Mouse (Mus musculus): ENCODE data around the gene Rad51ap1.

Rad51ap1 gene

DNA sequence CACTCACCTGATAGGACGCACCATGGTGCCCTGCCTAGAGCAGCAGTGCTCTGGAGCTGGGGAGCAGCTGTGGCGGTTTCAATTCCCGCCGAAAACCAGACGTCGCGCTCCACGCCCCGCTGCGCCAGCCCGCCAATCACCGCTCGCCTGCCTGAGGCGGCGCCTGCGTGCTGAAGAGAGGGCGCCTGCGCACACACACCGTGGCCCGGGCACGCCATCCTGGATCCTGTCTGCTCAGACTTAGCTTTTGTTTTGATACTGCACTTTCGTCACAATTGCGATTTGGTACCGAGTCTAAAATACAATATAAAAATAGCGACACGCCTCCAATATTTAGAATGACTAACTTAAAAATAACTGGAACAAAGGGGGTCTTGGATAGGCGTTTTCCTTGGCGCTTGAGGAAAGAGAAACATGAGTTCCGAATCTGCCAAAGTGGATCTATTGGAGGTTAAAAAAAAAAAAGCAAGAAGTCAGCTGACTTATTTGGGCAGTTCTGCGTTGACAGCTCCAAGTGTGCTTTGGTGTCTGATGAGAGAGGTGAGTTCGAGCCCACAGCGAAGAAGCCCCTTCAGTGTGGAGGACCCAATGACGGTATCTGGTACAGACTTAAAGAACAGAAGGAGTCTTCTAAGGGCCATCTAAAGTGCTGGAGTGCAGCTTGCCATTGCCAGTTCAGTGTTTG, at the start of gene Rad51ap1, which contains the start of gene D6Wsu163e:
TSS of gene Rad51ap1 (minus strand) at position 101 of the 685 bp plus-strand sequence.
TSS of gene D6Wsu163e (plus strand) at position 476 of the 685 bp plus-strand sequence.
- DNase-seq (ENCODE audit: low spot score) = peak; percentile 92

DNA sequence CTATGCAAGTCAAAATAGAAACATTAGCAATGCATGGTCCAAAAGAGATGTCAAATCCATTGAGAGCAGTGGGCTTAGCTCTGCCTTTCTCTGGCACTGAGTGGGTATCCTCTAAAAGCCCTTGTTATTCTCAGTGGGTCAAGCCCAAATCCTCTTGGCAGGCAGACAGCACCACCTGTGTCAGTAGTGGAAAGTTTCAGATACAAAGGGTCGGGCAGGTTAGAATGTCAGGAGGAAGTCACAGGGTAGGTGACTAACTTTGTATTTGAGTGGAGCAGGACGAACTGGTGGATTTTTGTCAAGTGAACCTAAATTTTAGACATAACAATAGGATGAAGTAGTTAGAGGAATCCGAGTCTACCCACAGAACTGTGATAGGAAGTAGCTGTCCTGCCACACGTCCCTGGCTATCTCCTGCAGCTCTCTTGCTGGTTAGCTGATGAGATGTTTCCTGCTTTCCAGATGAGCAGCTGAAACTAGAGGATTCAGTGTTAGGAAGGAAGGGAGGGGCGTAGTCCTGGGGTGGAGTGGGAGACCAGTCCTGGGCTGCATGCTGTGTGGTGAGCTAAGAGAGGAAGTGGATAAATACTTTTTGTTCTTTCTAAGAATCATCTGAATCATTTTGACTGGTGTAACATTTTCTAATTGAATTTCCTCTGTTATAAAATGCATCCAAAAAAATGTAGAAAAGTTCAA, 42.3 kb upstream of the Rad51ap1 start:
- no peak for DNase-seq (ENCODE audit: low spot score)

DNA sequence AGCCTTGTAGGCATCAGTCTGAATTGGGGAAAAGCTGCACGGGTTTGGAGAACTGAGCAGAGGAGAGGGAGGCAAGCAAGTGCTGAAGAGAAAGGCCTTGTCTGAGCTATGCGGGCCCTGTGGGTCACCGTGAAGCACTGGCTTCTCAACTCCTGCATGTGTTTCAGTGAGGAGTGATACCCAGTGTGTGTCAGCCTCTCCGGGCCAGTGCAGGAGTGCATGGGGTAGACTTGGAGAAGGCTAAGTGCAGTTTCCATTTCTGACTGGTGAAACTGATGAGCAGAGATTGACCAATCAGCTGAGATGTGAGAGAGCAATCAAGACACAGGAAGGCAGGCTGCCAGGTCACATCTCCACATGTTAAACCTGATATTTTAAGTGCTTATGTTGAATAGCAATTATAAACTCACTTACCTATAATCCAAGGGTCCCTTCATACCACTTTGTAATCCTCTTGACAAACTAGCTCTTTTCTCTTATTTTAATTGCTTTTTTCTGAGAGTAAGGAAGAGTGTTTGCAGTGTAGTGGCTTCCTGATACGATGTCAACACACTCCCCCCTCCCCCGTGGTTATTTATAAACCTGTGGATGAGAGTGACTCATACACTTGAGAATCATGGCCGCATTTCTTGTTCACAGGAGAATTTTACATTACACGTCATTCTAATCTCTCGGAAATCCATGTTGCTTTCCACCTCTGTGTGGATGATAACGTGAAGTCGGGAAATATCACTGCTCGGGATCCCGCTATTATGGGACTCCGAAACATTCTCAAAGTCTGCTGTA, 27.0 kb upstream of the Rad51ap1 start:
- no peak for DNase-seq (ENCODE audit: low spot score)

DNA sequence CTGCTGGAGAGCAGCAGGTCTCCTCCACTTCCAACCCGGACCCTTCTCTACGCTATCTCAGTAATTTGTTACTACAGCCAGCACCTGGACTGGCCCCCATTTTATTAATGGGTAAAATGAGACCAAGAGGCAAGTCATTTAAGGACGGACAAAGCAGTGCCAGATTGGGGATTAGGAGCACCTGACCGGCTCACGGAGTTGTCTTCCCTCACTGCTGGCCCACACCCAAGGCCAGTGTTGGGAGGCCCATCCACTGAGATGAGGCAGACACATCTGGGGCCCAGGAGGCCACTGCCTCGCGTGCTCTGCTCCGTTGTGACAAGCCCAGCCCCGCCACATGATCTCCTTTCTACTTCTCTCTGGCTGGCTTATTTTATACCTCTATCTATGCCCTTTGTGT, 24.0 kb upstream of the Rad51ap1 start:
- no peak for DNase-seq (ENCODE audit: low spot score)

DNA sequence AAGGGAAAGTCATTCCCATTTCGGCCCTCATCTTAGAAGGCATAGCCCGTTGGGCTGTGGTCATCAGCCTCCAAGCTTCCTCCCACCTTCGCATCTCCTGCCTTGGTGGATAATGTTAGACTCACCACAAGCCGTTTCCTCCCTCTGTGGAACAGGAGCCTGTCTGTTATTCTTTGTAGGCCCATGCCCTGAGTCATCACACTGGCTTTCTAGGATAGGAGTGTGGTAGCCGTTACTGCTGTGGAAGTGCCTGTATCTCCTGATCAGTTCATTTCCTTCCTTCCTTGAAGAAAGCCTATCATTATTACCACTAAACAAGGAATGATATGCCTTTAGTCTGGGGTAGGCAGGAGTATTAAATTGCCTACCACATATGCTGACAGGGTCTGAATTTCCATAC, 23.3 kb upstream of the Rad51ap1 start:
- DNase-seq (ENCODE audit: low spot score) = no peak

DNA sequence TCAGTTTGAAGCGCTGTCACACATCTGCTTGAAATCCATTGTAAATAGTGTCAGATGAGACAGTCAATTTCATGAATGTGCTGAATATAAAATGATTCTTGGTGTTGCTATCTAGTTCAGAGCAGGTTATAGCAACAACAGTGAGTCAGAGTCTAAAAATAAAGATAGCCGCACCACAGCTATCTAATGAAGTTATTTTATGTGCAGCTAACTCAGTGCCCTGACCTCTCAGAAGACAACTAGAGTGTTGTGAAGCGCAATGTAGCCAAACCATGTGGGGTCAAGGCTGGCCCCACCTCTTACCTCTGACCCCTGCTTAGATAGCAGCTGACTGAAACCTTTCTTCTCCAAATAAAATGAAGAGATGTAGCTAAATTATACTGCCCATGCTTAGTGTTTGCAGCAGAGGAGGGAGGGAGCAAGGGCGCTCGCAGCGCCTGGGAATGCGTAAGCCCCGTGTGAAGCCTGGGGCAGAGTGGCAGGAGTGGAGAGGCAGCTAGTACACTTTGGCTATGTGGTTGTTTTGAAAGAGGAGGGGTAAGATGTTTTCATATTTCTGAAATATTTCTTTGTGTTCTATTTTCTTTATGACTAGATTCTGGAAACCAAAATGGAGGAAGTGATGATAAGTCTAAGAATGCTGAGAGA, 22.1 kb upstream of the Rad51ap1 start:
- no peak for DNase-seq (ENCODE audit: low spot score)

DNA sequence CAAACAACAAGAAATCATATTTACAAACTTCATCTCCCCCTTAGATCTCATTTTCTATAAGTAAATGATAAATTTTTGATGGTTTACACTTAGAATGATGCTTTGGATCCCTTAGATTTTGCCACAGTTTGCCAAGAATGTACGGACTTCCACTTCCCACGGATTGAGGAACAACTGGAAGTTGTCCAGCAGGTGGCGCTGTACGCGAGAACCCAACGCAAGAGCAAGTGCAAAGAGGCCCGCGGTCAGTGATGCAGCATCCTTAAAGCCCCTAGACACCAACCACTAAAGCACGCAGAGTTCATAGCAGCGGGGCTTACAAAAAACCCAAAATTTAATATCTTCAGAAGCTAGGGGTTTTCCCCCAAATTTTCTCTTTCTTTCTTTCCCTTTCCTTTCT, 16.3 kb upstream of the Rad51ap1 start:
- peak; percentile 13 for DNase-seq (ENCODE audit: low spot score)

DNA sequence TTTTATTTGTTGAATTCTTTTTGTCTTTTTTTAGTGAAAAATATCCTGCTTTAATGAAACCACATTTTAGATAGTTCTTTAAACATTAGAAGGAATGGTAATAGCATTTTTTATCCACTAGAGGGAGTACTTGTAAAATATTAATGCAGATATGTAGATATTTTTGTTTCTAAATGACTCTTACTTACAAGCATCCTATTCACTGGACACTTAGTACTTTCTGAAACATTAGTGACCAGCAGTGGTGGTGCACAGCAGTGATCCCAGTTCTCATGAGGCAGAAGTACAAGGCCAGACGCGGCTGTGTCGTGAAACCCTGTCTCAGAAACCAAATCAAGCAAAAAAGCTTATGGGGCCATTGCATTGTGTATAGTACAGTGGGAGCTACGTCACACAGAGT, 8.9 kb upstream of the Rad51ap1 start:
- DNase-seq (ENCODE audit: low spot score) = no peak

DNA sequence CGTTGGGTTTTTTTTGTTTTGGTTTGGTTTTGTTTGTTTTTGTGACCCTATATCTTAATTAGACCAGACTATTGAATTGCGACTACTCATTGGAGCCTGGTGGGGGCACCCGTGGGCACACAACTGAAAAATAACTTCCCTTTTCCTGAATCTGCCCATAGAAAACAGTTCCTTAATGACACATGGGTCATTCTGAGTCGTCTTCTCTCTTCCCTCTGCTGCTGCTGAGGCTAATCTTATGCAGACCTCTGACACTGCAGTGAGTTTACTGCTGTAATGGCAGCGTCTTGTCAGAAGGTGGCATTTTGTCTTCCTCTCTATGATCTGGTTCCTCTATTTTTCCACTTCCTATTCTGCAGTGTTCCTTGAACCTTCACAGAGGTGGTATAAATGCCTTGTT, 1.1 kb upstream of the Rad51ap1 start:
- no peak for DNase-seq (ENCODE audit: low spot score)

DNA sequence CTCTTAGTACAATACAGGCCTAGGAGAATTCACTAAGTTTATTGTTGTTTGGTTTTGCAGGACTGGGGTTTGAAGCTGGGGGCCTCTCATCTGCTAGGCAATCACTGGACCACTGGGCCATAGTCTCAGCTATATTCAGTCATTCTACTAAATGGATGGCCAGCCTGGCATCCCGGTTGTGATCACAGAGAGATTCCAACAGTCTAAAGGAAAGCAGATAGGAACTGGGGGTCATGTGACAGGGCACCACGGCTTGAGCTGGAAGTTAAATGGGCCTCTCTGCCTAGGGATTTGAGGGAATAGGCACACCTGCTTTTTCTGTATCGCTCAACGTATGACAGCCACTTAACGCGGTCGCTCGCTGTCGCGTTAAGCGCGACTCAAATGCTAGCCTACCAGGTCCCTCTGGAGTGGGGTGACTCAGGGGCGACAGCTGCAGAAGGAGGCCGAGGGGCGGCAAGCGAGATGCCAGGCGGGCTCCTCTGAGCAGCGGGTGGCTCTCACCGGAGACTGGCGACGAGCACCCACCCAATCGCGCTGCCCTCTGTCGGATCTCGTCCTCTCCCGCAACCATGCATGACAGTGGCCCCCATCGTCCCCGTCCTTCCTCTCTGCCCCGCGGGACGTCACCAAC, 417 bp downstream of the Rad51ap1 start:
- no peak for DNase-seq (ENCODE audit: low spot score)

DNA sequence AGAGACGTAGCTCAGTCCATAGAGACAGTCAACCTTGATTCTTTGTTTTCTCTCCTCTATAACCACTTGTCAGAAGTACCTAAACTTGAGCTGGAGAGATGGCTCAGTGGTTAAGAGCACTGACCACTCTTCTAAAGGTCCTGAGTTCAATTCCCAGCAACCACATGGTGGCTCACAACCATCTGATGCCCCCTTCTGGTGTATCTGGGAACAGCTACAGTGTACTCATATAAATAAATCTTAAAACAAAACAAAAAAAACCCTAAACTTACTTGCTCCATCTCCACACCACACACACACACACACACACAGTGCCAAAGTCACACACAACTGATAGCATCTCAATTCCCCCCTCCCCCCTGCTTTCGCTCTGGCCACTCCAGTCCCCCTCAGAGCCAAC, 1.3 kb downstream of the Rad51ap1 start:
- DNase-seq (ENCODE audit: low spot score) = no peak

DNA sequence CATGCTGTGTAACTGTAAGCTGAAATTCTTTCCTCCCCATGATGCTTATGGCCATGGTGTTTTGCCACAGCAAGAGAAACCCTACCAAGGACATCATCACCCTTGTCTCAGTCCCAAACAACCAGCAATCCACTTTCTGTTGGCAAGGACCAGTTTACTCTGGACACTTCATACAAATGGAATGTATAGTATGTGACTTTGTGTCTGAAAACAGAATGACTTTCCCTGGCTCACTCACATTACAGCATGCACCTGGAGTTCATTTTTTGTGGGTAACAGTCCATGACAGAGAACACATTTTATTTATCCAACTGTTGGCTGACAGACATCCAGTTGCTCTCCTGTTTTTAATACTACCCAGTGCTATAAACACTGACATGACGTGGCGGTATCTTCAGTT, 6.5 kb downstream of the Rad51ap1 start:
- DNase-seq (ENCODE audit: low spot score) = no peak

DNA sequence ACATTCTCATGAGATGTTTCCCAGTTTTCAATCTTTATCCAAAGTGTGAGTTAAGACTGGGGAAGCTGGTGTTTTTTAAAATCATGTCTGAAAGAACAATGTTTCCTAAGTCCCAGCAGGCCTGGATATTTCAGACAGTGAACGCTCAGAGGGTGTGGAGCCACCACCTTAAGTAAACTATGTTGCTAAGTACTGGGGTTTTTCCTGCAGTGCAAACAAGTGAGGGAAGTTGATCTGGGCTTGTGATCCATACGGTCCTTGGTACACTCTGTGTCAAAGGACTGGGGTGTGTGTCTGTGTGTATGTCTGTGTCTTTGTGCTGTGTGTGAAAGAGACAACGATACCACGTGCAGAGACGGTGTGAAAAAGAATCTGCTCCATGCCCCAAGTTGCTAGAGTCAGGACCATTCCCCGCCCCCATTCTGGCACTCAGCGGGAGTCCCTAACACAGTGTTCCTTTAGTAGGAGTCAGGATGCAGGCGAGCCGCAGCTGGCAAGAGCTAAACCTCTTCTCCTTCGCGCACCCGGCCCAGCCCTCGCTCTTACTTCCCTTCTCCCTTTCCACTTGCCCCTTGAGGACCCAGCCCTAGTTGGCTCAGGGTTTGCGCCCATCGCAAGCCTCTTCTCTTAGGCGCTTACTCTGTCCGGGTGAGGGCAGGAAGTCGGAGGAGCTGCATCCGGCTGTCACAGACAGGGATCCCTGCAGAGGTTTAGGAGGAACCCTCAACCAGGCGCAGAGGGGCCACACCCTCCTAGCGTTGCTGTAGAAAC, 18.1 kb downstream of the Rad51ap1 start, which contains the start of gene Dyrk4:
TSS of gene Dyrk4 (minus strand) at position 729 of the 771 bp plus-strand sequence.
- DNase-seq (ENCODE audit: low spot score) = no peak

DNA sequence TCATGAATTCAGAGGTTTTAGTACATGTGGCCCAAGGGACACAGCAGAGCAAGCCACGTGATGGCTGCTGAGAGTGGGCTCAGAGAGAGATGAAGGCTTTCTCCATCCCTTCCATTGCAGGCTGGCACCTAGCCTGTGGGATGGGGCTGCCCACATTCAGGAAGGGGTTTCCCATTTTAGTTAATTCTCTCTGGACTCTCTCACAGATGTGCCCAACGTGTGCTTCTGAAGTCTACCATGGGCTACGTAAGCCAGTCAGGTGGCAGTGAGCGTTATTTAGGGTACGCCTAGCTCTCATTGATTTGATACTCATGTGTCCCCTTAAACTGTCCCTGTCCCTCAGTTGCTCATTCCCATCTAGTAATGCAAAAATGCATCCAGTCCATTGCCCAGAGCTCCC, 24.5 kb downstream of the Rad51ap1 start:
- DNase-seq (ENCODE audit: low spot score) = no peak

DNA sequence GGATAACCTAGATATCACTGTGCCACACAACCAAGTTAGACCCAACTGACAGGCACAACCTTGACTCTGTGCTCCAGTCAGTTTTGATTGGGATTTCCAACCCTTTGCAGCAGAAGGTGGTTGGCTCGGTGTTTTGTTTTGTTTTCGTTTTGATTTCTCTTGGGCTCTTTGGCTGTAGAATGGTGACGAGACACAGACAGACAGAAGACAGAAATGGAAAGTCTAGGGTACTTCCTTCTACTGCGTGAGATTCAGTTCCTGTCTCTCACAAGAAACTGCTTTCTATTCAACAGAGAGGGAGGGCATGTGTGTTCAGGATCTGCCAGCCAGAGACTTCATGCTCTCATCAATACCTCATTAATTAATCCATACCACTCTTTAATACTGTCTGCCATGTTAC, 28.7 kb downstream of the Rad51ap1 start:
- no peak for DNase-seq (ENCODE audit: low spot score)

DNA sequence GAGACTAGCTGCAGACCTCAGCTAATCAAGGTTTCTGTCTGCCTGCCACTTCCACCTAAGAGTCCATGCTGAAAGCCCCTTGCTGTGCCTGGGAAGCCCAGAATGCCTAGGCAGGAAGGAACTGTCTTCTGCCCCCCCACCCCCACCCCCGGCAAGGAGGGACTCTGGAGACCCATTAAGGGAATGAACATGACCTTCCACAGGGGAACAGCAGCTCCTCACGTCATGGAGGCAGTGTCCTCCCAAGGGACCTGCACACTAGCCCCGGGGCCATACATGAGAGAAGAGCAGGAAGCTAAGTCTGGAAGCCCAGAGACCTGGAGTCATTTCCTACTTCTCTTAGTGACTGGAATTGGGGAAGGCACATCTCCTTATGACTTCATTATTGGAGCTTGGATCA, 31.5 kb downstream of the Rad51ap1 start:
- DNase-seq (ENCODE audit: low spot score) = no peak

DNA sequence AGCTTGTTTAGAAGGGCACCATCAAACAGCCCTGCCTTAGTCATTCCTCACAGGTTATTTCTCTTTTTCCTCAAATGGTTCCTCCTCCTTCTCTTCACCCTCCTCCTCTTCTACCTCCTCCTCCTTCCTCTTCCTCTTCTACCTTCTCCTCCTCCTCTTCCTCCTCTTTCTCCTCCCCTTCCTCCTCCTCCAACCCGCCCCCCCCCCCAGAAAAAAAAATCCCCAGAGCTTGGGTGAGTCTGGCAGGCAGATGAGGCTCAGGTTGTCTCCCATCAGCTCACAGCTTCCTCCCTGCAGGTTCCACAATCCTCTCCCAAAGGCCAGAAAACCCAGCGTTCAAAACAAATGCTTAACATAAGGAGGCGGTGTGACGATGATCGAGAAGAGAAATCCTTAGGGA, 32.0 kb downstream of the Rad51ap1 start:
- DNase-seq (ENCODE audit: low spot score) = no peak

DNA sequence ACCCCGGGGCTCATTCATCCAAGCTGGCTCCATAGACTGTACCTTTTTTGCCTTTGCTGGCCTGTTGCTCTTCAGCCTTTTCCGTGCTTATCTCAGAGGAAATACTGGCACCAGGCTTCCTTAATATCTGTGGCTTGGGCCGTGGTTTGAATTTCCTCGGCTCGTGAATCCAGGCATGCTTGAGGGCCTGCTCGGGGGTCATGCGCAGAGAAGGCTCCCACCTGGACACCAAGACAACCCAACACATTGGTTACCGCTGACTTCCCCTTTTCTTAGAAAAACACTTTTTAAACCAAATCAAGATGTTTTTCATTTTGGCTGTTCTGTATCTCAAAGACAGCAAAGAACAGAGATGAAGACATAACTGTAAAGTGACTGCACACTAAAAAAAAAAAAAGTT, 62.3 kb downstream of the Rad51ap1 start:
- no peak for DNase-seq (ENCODE audit: low spot score)
